Mouse (Mus musculus): ENCODE results near the gene Zfp628. TPM values are rescaled to one million over a fixed set of nuclear protein-coding genes. Genes with fewer than 3 reads are reported as not detected.

Gene Zfp628
- total and polyA plus RNA-seq, 2 experiments from 2014 or later = 1.7 to 8.9 TPM

GRCm38 (mm10) chr7:4940068-4940479 lies 25.1 kb downstream of the Zfp628 start:
- peak; percentile 39; the same call in 1 of the 2 replicates for ATAC-seq (ENCODE audit: insufficient read depth, low read depth)

GRCm38 (mm10) chr7:4942673-4943072 lies 27.7 kb downstream of the Zfp628 start:
- TF ChIP-seq CTCF (IDR thresholded peaks at IDR 0.05; ENCODE audit: low read depth) (no peak), EP300 (IDR thresholded peaks at IDR 0.05; ENCODE audit: low read depth) (no peak)
- Histone ChIP-seq H3K27me3 (ENCODE audit: control insufficient read depth, insufficient read depth, low read length) (no peaks in the 10 kb centered on the region), H3K36me3 (replicated peaks; ENCODE audit: control insufficient read depth, insufficient read depth, low read length) (no peaks in the 10 kb centered on the region), H3K4me3 (ENCODE audit: low read depth, low read length) (no peak overlapping the region), H3K27ac (ENCODE audit: low read depth) (no peak overlapping the region), H3K4me2 (ENCODE audit: low read depth, low read length) (no peak overlapping the region), H3K4me1 (ENCODE audit: control insufficient read depth, insufficient read depth) (peaks cover 3% of the 10 kb centered on the region; the same call in 1 of the 2 replicates), H3K9me3 (replicated peaks; ENCODE audit: control insufficient read depth, low read length) (no peaks in the 10 kb centered on the region), H3K9ac (replicated peaks; ENCODE audit: low read depth, low read length) (no peak overlapping the region)
- no peak for DNase-seq (ENCODE audit: low spot score)
- ATAC-seq (ENCODE audit: insufficient read depth, low read depth) = no peak
- WGBS = 32% methylated on average over 5 of the region's 5 CpGs

More at GRCm38 (mm10) chr7:4940068-4940479, 25.1 kb downstream of the Zfp628 start:
- peak; percentile 47 for DNase-seq (ENCODE audit: low spot score)
- H3K9me3 ChIP-seq (replicated peaks; ENCODE audit: control insufficient read depth, low read length) = no peaks in the 10 kb centered on the region
- H3K36me3 ChIP-seq (replicated peaks; ENCODE audit: control insufficient read depth, insufficient read depth, low read length) = no peaks in the 10 kb centered on the region
- TF ChIP-seq EP300 (IDR thresholded peaks at IDR 0.05; ENCODE audit: low read depth) (no peak), CTCF (IDR thresholded peaks at IDR 0.05; ENCODE audit: low read depth) (peak; percentile 83)
- no peak overlapping the region for H3K9ac ChIP-seq (replicated peaks; ENCODE audit: low read depth, low read length)
- H3K27me3 ChIP-seq (ENCODE audit: control insufficient read depth, insufficient read depth, low read length) = no peaks in the 10 kb centered on the region
- no peak overlapping the region for H3K4me2 ChIP-seq (ENCODE audit: low read depth, low read length)
- peaks cover 3% of the 10 kb centered on the region; the same call in 1 of the 2 replicates for H3K4me1 ChIP-seq (ENCODE audit: control insufficient read depth, insufficient read depth)
- 16% methylated on average over 9 of the region's 9 CpGs for WGBS
- H3K4me3 ChIP-seq (ENCODE audit: low read depth, low read length) = no peak overlapping the region
- H3K27ac ChIP-seq (ENCODE audit: low read depth) = no peak overlapping the region

- 12% methylated on average over 15 of the region's 15 CpGs for WGBS
- DNase-seq (ENCODE audit: low spot score) = peak; percentile 93
- Histone ChIP-seq H3K4me1 (ENCODE audit: control insufficient read depth, insufficient read depth) (peaks cover 3% of the 10 kb centered on the region; the same call in 1 of the 2 replicates), H3K36me3 (replicated peaks; ENCODE audit: control insufficient read depth, insufficient read depth, low read length) (no peaks in the 10 kb centered on the region), H3K4me3 (ENCODE audit: low read depth, low read length) (peak overlapping the region; percentile 41), H3K9ac (replicated peaks; ENCODE audit: low read depth, low read length) (0 out of 2 replicates have a peak overlapping the region, but pooled peaks have one; percentile 18), H3K4me2 (ENCODE audit: low read depth, low read length) (peak overlapping the region; percentile 68), H3K27me3 (ENCODE audit: control insufficient read depth, insufficient read depth, low read length) (no peaks in the 10 kb centered on the region), H3K27ac (ENCODE audit: low read depth) (no peak overlapping the region), H3K9me3 (replicated peaks; ENCODE audit: control insufficient read depth, low read length) (no peaks in the 10 kb centered on the region)
- no peak for TF ChIP-seq EP300 (IDR thresholded peaks at IDR 0.05; ENCODE audit: low read depth)
- peak; percentile 98 for TF ChIP-seq CTCF (IDR thresholded peaks at IDR 0.05; ENCODE audit: low read depth)
- peak; percentile 87 for ATAC-seq (ENCODE audit: insufficient read depth, low read depth)
These were observed 28.3 kb downstream of the Zfp628 start for GRCm38 (mm10) chr7:4943223-4943815.

GRCm38 (mm10) chr7:4947855-4948254 lies 32.8 kb downstream of the Zfp628 start:
- Histone ChIP-seq H3K4me2 (ENCODE audit: low read depth, low read length) (no peak overlapping the region), H3K27ac (ENCODE audit: low read depth) (no peak overlapping the region), H3K4me3 (ENCODE audit: low read depth, low read length) (no peak overlapping the region), H3K27me3 (ENCODE audit: control insufficient read depth, insufficient read depth, low read length) (no peaks in the 10 kb centered on the region), H3K9ac (replicated peaks; ENCODE audit: low read depth, low read length) (no peak overlapping the region; the same call in 1 of the 2 replicates), H3K9me3 (replicated peaks; ENCODE audit: control insufficient read depth, low read length) (no peaks in the 10 kb centered on the region), H3K36me3 (replicated peaks; ENCODE audit: control insufficient read depth, insufficient read depth, low read length) (no peaks in the 10 kb centered on the region), H3K4me1 (ENCODE audit: control insufficient read depth, insufficient read depth) (peaks cover 3% of the 10 kb centered on the region; the same call in 1 of the 2 replicates)
- 31% methylated on average over 2 of the region's 2 CpGs for WGBS
- DNase-seq (ENCODE audit: low spot score) = no peak
- ATAC-seq (ENCODE audit: insufficient read depth, low read depth) = no peak
- TF ChIP-seq EP300 (IDR thresholded peaks at IDR 0.05; ENCODE audit: low read depth) (no peak), CTCF (IDR thresholded peaks at IDR 0.05; ENCODE audit: low read depth) (no peak)

- H3K27ac ChIP-seq (ENCODE audit: low read depth) = no peak overlapping the region
- H3K4me1 ChIP-seq (ENCODE audit: control insufficient read depth, insufficient read depth) = peaks cover 3% of the 10 kb centered on the region; the same call in 1 of the 2 replicates
- no peaks in the 10 kb centered on the region for H3K9me3 ChIP-seq (replicated peaks; ENCODE audit: control insufficient read depth, low read length)
- ATAC-seq (ENCODE audit: insufficient read depth, low read depth) (no peak), DNase-seq (ENCODE audit: low spot score) (no peak)
- WGBS = 51% methylated on average over 6 of the region's 6 CpGs
- no peaks in the 10 kb centered on the region for H3K27me3 ChIP-seq (ENCODE audit: control insufficient read depth, insufficient read depth, low read length)
- no peak overlapping the region for H3K4me3 ChIP-seq (ENCODE audit: low read depth, low read length)
- no peak overlapping the region for H3K9ac ChIP-seq (replicated peaks; ENCODE audit: low read depth, low read length)
- H3K4me2 ChIP-seq (ENCODE audit: low read depth, low read length) = no peak overlapping the region
- TF ChIP-seq CTCF (IDR thresholded peaks at IDR 0.05; ENCODE audit: low read depth) (no peak), EP300 (IDR thresholded peaks at IDR 0.05; ENCODE audit: low read depth) (no peak)
- no peaks in the 10 kb centered on the region for H3K36me3 ChIP-seq (replicated peaks; ENCODE audit: control insufficient read depth, insufficient read depth, low read length)
These were observed 33.4 kb downstream of the Zfp628 start for GRCm38 (mm10) chr7:4948386-4948785.

Measured in heart, postnatal 0 days (tissue).